Mouse (Mus musculus): ENCODE measurements around the gene Gm42669. TPM values are rescaled to one million over a fixed set of nuclear protein-coding genes. Genes with fewer than 3 reads are reported as not detected.

The Gm42669 gene
- total and polyA plus RNA-seq, 3 experiments, result 0.04 to 0.21 TPM; not detected in 1

- no peak for TF ChIP-seq MAFK (IDR thresholded peaks at IDR 0.05; ENCODE audit: borderline replicate concordance, low read depth, low read length)
These were observed 113.9 kb downstream of the Gm42669 start (continued) for GRCm38 (mm10) chr5:107621327-107621726.

Other genes starting within 250 kb of the Gm42669 start
- 5.9 and 6.7 TPM in 2 replicates for gene Tgfbr3, start 218.0 kb upstream of the Gm42669 start, total RNA-seq (2012; rRNA removed)
- gene Tgfbr3, start 218.0 kb upstream of the Gm42669 start, polyA plus RNA-seq (2012; ENCODE audit: insufficient read depth in 1 of 2, insufficient read length in 2 of 2, low read depth in 1 of 2, low replicate concordance in 2 of 2, missing spikeins in 1 of 2), result 1 to 10 TPM in 1 of 2 experiments, not detected in 1; 3.0 TPM
- gene Brdt, start 176.5 kb upstream of the Gm42669 start, total RNA-seq (2012; rRNA removed), result 10.3 and 12.0 TPM in 2 replicates
- 10 to 100 TPM in 1 of 2 experiments, not detected in 1; 16.7 TPM for gene Brdt, start 176.5 kb upstream of the Gm42669 start, polyA plus RNA-seq (2012; ENCODE audit: insufficient read depth in 1 of 2, insufficient read length in 2 of 2, low read depth in 1 of 2, low replicate concordance in 2 of 2, missing spikeins in 1 of 2)
- gene Ephx4, start 104.9 kb upstream of the Gm42669 start, total RNA-seq (2012; rRNA removed), result 0.39 and 0.72 TPM in 2 replicates
- 1 to 10 TPM in 1 of 2 experiments, not detected in 1; 1.4 TPM for gene Ephx4, start 104.9 kb upstream of the Gm42669 start, polyA plus RNA-seq (2012; ENCODE audit: insufficient read depth in 1 of 2, insufficient read length in 2 of 2, low read depth in 1 of 2, low replicate concordance in 2 of 2, missing spikeins in 1 of 2)
- gene Lpcat2b, start 76.1 kb upstream of the Gm42669 start, total RNA-seq (2012; rRNA removed), result not detected in 2 replicates
- not detected for gene Lpcat2b, start 76.1 kb upstream of the Gm42669 start, polyA plus RNA-seq (2012; ENCODE audit: insufficient read depth in 1 of 2, insufficient read length in 2 of 2, low read depth in 1 of 2, low replicate concordance in 2 of 2, missing spikeins in 1 of 2)
- gene Btbd8, start 69.6 kb upstream of the Gm42669 start, total RNA-seq (2012; rRNA removed), result 1.2 and 1.6 TPM in 2 replicates
- gene Btbd8, start 69.6 kb upstream of the Gm42669 start, polyA plus RNA-seq (2012; ENCODE audit: insufficient read depth in 1 of 2, insufficient read length in 2 of 2, low read depth in 1 of 2, low replicate concordance in 2 of 2, missing spikeins in 1 of 2), result 1 to 10 TPM in 1 of 2 experiments, not detected in 1; 2.4 TPM
- not detected in 2 replicates for gene 1700028K03Rik, start 27.1 kb downstream of the Gm42669 start, total RNA-seq (2012; rRNA removed)
- gene 1700028K03Rik, start 27.1 kb downstream of the Gm42669 start, polyA plus RNA-seq (2012; ENCODE audit: insufficient read depth in 1 of 2, insufficient read length in 2 of 2, low read depth in 1 of 2, low replicate concordance in 2 of 2, missing spikeins in 1 of 2), result not detected
- gene Rpap2, start 89.8 kb downstream of the Gm42669 start, total RNA-seq (2012; rRNA removed), result 13.4 and 13.8 TPM in 2 replicates
- gene Rpap2, start 89.8 kb downstream of the Gm42669 start, polyA plus RNA-seq (2012; ENCODE audit: insufficient read depth in 1 of 2, insufficient read length in 2 of 2, low read depth in 1 of 2, low replicate concordance in 2 of 2, missing spikeins in 1 of 2), result 10 to 100 TPM in 1 of 2 experiments, not detected in 1; 10.8 TPM
- 7.3 and 7.8 TPM in 2 replicates for gene Glmn, start 90.3 kb downstream of the Gm42669 start, total RNA-seq (2012; rRNA removed)
- 1 to 10 TPM in 1 of 2 experiments, not detected in 1; 7.9 TPM for gene Glmn, start 90.3 kb downstream of the Gm42669 start, polyA plus RNA-seq (2012; ENCODE audit: insufficient read depth in 1 of 2, insufficient read length in 2 of 2, low read depth in 1 of 2, low replicate concordance in 2 of 2, missing spikeins in 1 of 2)
- gene Gfi1, start 218.4 kb downstream of the Gm42669 start, total RNA-seq (2012; rRNA removed), result not detected in 2 replicates
- gene Gfi1, start 218.4 kb downstream of the Gm42669 start, polyA plus RNA-seq (2012; ENCODE audit: insufficient read depth in 1 of 2, insufficient read length in 2 of 2, low read depth in 1 of 2, low replicate concordance in 2 of 2, missing spikeins in 1 of 2), result under 1 TPM in 1 of 2 experiments, not detected in 1; 0.04 TPM